Mouse (Mus musculus): ENCODE results near the gene Abcc4. TPM values are rescaled to one million over a fixed set of nuclear protein-coding genes. Genes with fewer than 3 reads are reported as not detected.

Abcc4 gene
- polyA plus RNA-seq, 1 experiment from 2014 or later: 1.2 TPM

DNA sequence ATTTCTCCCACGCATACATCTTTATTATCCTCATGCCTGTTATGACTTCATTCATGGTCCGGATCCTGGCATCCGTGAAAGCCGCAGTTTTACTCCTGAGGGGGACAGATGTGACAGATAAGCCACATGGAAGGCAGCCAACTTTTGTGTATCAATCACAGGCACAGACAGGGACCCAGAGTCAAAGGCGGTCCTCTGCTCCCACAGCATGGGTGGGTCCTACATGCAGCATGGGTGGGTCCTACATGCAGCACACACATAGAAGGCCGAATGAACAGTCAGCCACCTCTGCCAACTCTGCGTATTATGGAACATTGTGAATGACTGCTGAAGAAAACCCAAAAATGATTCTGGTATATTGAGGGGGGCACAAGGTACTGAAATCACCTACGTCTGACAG, 76.4 kb downstream of the Abcc4 start:
- Histone ChIP-seq H3K9ac (replicated peaks) (no peak overlapping the region), H3K36me3 (replicated peaks; ENCODE audit: insufficient read depth, low read length) (no peaks in the 10 kb centered on the region), H3K4me3 (ENCODE audit: low read depth, low read length) (no peak overlapping the region), H3K27ac (ENCODE audit: low read depth) (no peak overlapping the region), H3K4me2 (ENCODE audit: low read depth, low read length) (no peak overlapping the region), H3K9me3 (ENCODE audit: low read length) (no peaks in the 10 kb centered on the region), H3K27me3 (ENCODE audit: insufficient read depth, low read length) (no peaks in the 10 kb centered on the region), H3K4me1 (ENCODE audit: insufficient read depth) (no peaks in the 10 kb centered on the region)
- DNase-seq (no peak), ATAC-seq (no peak)
- no peak for TF ChIP-seq EP300 (IDR thresholded peaks at IDR 0.05; ENCODE audit: low read depth)
- no peak for TF ChIP-seq CTCF (IDR thresholded peaks at IDR 0.05; ENCODE audit: low read depth)
- WGBS (ENCODE audit: insufficient replicate concordance): 81% methylated on average over 8 of the region's 8 CpGs

DNA sequence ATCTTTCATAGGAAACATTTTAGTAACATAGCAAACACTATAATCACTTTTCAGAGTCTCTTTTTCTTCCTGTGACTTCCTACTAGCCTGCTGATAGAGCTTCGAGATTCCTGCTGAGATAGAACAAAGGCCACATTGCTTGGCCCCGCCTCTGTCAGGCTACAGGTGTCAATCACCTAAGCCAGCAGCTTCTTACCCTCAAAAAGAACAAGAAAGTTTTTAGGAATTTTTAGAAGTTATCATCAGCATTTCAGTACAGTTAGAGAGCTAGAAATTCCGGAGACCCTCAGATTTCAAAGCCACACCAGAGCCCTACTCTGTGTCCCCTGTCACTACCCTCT, 84.6 kb downstream of the Abcc4 start:
- ATAC-seq: no peak
- no peak overlapping the region for H3K4me2 ChIP-seq (ENCODE audit: low read depth, low read length)
- WGBS (ENCODE audit: insufficient replicate concordance): 61% methylated on average over 3 of the region's 3 CpGs

GRCm38 (mm10) chr14:118620773-118621448, 85.1 kb downstream of the Abcc4 start:
- 70% methylated on average over 6 of the region's 6 CpGs for WGBS (ENCODE audit: insufficient replicate concordance)
- no peak overlapping the region for H3K27ac ChIP-seq (ENCODE audit: low read depth)
- H3K4me1 ChIP-seq (ENCODE audit: insufficient read depth): no peaks in the 10 kb centered on the region
- no peaks in the 10 kb centered on the region for H3K27me3 ChIP-seq (ENCODE audit: insufficient read depth, low read length)
- no peaks in the 10 kb centered on the region for H3K9me3 ChIP-seq (ENCODE audit: low read length)
- no peaks in the 10 kb centered on the region for H3K36me3 ChIP-seq (replicated peaks; ENCODE audit: insufficient read depth, low read length)
- no peak overlapping the region for H3K4me3 ChIP-seq (ENCODE audit: low read depth, low read length)
- H3K4me2 ChIP-seq (ENCODE audit: low read depth, low read length): no peak overlapping the region
- no peak overlapping the region for H3K9ac ChIP-seq (replicated peaks)
- ATAC-seq: no peak
- TF ChIP-seq EP300 (IDR thresholded peaks at IDR 0.05; ENCODE audit: low read depth) (no peak), CTCF (IDR thresholded peaks at IDR 0.05; ENCODE audit: low read depth) (no peak)
- no peak for DNase-seq

More for the DNA sequence above, 84.6 kb downstream of the Abcc4 start:
- no peaks in the 10 kb centered on the region for H3K27me3 ChIP-seq (ENCODE audit: insufficient read depth, low read length)
- no peaks in the 10 kb centered on the region for H3K9me3 ChIP-seq (ENCODE audit: low read length)
- no peak overlapping the region for H3K27ac ChIP-seq (ENCODE audit: low read depth)
- no peak overlapping the region for H3K4me3 ChIP-seq (ENCODE audit: low read depth, low read length)
- no peak for DNase-seq
- H3K4me1 ChIP-seq (ENCODE audit: insufficient read depth): no peaks in the 10 kb centered on the region
- no peak for TF ChIP-seq EP300 (IDR thresholded peaks at IDR 0.05; ENCODE audit: low read depth)
- TF ChIP-seq CTCF (IDR thresholded peaks at IDR 0.05; ENCODE audit: low read depth): no peak
- H3K9ac ChIP-seq (replicated peaks): no peak overlapping the region
- H3K36me3 ChIP-seq (replicated peaks; ENCODE audit: insufficient read depth, low read length): no peaks in the 10 kb centered on the region

GRCm38 (mm10) chr14:118616698-118617311, 89.2 kb downstream of the Abcc4 start:
- no peak overlapping the region for H3K4me2 ChIP-seq (ENCODE audit: low read depth, low read length)
- no peaks in the 10 kb centered on the region for H3K27me3 ChIP-seq (ENCODE audit: insufficient read depth, low read length)
- no peak overlapping the region for H3K27ac ChIP-seq (ENCODE audit: low read depth)
- no peak overlapping the region for H3K9ac ChIP-seq (replicated peaks)
- H3K4me3 ChIP-seq (ENCODE audit: low read depth, low read length): no peak overlapping the region
- no peak for TF ChIP-seq EP300 (IDR thresholded peaks at IDR 0.05; ENCODE audit: low read depth)
- peak; percentile 84 for TF ChIP-seq CTCF (IDR thresholded peaks at IDR 0.05; ENCODE audit: low read depth)
- ATAC-seq: peak; percentile 51; the same call in 1 of the 2 replicates
- H3K4me1 ChIP-seq (ENCODE audit: insufficient read depth): no peaks in the 10 kb centered on the region
- H3K9me3 ChIP-seq (ENCODE audit: low read length): no peaks in the 10 kb centered on the region
- DNase-seq: peak; percentile 60
- WGBS (ENCODE audit: insufficient replicate concordance): 64% methylated on average over 12 of the region's 12 CpGs
- H3K36me3 ChIP-seq (replicated peaks; ENCODE audit: insufficient read depth, low read length): no peaks in the 10 kb centered on the region

GRCm38 (mm10) chr14:118613734-118614133, 92.3 kb downstream of the Abcc4 start:
- Histone ChIP-seq H3K27me3 (ENCODE audit: insufficient read depth, low read length) (no peaks in the 10 kb centered on the region), H3K9me3 (ENCODE audit: low read length) (no peaks in the 10 kb centered on the region), H3K27ac (ENCODE audit: low read depth) (no peak overlapping the region), H3K4me1 (ENCODE audit: insufficient read depth) (no peaks in the 10 kb centered on the region), H3K36me3 (replicated peaks; ENCODE audit: insufficient read depth, low read length) (peaks cover 4% of the 10 kb centered on the region; the same call in 1 of the 2 replicates), H3K9ac (replicated peaks) (no peak overlapping the region), H3K4me3 (ENCODE audit: low read depth, low read length) (no peak overlapping the region), H3K4me2 (ENCODE audit: low read depth, low read length) (no peak overlapping the region)
- 73% methylated on average over 9 of the region's 9 CpGs for WGBS (ENCODE audit: insufficient replicate concordance)
- ATAC-seq (no peak), DNase-seq (no peak)
- no peak for TF ChIP-seq CTCF (IDR thresholded peaks at IDR 0.05; ENCODE audit: low read depth)

DNA sequence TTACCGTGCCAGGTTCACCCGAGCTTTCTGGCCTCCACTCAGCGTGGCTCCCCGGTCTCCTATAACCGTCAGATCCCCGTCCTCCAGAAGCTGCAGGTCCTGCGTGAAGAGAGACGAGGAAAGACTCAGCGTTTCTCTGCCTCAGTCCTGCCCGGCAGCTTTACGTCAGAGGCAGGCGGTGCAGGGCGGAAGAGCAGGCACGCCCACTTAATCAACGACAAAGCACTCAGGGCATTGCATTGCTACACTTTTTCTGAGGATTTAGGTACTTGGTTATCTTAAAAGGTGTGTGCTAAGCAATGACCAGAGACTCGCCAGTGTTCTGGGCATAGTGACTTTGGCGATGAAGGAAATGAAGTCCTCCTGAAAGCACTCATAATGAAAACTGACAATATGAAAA, 94.3 kb downstream of the Abcc4 start:
- Histone ChIP-seq H3K27me3 (ENCODE audit: insufficient read depth, low read length) (no peaks in the 10 kb centered on the region), H3K4me3 (ENCODE audit: low read depth, low read length) (no peak overlapping the region), H3K9ac (replicated peaks) (no peak overlapping the region), H3K4me2 (ENCODE audit: low read depth, low read length) (no peak overlapping the region), H3K36me3 (replicated peaks; ENCODE audit: insufficient read depth, low read length) (peaks cover 4% of the 10 kb centered on the region; the same call in 1 of the 2 replicates), H3K4me1 (ENCODE audit: insufficient read depth) (no peaks in the 10 kb centered on the region), H3K9me3 (ENCODE audit: low read length) (no peaks in the 10 kb centered on the region), H3K27ac (ENCODE audit: low read depth) (no peak overlapping the region)
- DNase-seq: no peak
- no peak for ATAC-seq
- TF ChIP-seq CTCF (IDR thresholded peaks at IDR 0.05; ENCODE audit: low read depth) (no peak), EP300 (IDR thresholded peaks at IDR 0.05; ENCODE audit: low read depth) (no peak)
- 78% methylated on average over 17 of the region's 17 CpGs for WGBS (ENCODE audit: insufficient replicate concordance)

Data from liver, postnatal 0 days (tissue).